Mouse (Mus musculus) layer of hippocampus, adult 9-10 months (tissue): ENCODE results near the gene Pafah2.

Experiments
- DNase-seq: peaks from one replicate; pipeline ENCODE4 v3.0.0; 2022; ENCODE audit warnings: low spot score

Gene Pafah2

DNA sequence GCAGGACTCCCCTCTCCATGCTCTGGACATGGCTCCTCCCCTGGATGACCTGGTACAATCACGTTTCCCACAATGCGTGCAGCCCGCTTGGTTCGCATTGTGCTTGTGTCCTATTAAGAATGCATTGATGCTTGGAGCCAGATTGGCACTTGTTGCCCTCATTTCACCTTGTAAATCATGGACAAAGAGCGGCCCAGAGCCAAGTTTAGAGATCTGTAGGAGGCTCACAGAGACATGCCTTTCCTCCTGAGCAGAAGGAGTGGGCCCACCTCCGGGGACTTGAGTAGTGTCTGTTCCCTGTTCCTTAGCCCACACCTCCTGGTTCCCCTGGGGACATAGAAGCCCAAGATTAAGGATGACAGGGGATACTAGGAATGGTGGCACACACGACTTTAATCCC, 27.8 kb downstream of the Pafah2 start:
- DNase-seq = no peak

DNA sequence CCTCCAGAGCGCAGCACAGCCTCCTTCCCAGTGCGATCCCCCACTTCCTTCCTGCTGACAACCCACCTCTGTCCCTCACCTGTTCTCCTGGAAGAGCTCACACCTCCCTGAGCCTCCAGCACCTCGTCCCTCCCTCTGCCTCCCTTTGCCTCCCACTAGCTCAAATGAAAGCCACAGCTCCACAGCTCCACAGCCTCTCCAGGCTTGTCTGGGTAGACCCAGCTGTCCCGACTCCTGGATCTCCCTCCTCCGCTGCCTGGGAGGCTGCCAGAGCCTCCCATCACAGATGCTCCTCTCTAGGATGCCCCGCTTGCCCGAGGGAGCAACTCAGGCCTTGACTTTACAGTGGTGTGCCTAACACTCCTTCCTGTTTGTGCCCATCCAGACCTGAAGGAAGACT, 29.0 kb downstream of the Pafah2 start:
- DNase-seq = no peak

DNA sequence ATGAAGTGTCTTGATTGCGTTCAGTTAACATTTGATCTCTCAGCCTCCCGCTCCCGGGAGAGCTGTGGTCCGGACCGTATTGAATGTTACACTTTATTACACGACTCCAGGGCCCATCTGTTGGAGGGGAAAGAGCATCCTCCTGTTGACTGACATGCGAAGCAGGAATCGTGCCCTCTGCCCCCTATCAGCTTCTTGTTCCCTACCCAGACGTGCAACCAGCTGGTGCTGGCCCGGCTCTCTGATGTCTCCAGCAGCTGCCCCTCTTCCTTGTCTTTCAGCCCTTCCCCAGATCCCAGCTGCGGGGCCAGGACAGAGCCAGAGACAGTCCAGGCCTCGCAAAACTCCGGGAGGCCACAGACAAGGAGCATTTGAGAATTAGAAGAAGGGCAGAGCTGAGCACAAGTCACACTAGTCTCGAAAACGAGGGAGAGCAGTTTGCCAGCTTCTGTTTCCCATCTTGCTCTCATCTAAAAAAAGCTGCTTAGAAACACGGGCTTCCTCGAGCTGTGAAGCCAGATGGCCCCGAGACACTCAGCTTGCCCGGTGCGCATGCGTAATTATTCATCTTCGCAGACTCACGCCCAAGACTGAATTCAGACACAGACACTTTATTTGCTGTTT, 34.4 kb downstream of the Pafah2 start:
- DNase-seq = peak; percentile 84

DNA sequence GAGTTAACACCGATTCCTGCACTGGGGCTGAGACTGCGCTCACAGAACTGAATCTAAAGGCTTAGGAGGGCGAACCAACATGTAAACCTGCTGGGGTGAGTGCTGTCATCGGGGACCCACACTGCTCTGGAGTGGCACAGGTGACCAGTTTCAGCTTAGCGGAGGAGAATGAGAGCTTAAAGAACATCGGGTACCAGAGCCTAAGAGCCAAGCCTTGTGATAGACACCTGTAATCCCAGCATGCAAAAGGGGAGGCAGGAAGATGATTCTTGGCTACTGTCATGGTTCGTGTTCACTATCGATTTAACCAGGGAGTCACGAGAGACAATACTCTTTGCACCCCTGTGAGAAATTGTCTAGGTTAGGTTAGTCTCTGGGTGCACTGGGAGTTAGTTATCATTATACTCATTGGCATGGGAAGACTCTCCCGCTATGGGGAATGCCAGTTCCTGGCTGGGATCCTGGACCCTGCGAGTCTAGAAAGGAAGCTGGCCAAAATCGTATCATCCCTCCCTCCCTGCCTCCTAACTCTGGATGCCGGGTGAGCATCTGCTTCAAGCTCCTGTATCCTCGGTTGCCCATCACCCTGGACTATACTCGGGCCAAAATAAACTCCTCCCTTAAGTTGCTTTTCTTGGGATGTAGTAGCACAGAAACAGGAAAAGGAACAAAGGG, 36.7 kb downstream of the Pafah2 start:
- DNase-seq = no peak

DNA sequence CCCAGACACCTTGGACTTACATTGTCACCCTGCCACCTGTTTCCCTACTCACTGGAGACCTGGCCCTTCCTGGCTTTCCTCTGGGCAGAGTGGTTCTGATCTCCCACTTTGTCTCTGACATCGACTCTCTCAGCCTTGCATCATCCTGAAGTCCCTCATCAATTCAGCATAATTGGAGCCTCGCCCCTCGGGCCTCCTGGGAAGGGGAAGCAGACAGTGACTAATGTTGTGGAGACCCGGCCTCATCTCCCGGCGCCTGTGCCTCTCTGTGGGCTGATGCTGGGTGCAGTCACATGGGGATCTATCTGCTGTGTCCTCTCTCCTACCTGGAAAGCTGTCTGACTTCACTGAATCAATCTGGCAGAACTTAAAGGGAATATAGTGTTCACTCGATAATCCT, 40.1 kb downstream of the Pafah2 start:
- no peak for DNase-seq

DNA sequence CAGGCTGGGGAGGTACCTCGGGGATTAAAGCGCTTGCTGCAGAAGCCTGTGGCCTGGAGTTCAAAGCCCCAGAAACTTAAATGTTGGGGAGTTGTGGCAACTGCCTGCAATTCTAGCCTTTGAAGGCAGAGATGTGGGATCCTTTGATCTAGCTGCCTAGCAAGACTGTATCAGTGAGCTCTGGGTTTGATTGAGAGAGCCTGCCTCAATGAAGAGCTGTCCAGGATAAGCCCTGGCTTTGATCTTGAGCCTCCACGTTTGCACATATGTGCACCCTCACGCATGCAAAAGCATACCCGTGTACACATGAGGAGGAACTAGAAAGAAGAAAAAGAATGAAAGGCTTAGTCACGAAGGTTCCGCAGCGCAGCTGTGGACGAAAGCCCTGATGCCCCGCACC, 40.5 kb downstream of the Pafah2 start:
- no peak for DNase-seq

DNA sequence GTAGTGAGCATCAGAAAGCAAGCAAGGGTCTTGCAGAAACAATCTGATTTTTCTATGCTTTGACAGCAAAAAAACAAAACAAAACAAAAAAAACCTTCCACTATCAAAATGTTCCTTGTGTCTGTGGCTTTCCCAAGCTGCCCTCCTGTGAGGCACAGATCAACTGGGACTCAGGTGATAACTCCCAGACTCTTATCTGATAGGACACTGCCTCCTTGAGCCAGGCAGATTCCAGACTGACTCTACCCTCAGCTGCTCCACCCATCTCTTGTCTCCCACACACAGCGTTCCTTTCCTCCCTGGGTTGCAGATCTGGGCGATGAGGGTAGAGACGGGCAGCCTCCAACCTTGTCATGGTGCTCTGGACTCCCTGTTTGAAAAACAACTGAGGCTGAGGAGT, 43.0 kb downstream of the Pafah2 start:
- DNase-seq = no peak

DNA sequence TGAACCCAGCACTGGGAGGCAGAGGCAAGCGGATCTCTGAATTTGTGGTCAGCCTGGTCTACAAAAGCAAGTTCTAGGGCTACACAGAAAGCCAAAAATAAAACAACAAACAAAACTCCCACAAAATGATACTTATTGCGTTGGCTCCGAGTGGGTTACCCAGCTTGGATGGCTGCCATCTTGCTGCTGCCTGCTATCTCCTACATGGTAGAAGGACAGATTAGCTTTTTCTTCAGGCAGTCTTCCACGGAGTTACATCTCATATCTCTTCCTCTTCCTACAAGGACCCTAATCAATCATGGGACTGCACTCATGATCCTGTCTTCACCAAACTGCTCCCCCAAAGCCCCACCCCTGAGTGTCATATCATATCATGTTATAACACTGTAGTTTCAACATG, 43.8 kb downstream of the Pafah2 start:
- no peak for DNase-seq

DNA sequence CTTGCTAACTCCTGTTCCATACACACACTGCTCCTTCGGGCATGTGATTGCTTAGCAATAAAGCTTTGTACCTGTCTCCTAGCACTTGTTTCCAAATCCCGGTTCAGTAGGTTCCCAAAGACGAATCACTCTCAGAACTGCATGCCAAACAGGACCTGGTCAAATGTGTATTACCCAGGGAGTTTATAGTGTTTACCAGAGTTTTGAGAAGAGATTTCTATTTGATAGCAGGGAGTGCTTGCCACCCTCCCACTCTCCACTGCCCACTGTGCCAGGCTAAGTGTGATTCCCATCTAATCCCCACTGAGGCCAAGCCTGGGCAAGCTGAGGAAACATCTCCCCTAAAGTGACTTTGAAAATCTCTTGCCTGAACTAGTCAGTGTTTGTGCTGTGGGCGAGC, 46.1 kb downstream of the Pafah2 start:
- no peak for DNase-seq

DNA sequence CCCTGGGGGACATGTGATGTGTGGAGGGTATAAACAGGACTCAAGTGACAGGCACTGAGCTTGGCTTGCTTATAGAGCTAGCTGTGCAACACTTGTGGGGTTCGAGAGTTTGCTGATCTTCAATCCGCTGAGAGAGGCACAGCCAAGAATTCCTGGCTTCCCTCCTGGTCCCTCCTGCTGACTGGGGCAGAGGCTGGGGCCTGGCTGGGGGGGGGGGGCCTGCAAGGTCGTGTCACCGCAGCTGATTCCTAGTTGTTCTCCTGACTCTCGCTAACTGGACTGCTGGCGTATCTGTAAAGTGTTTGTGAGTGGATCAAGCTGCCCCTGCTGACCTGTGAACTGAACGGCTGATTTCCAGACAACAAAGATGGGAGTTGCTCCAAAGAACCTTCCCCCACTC, 47.5 kb downstream of the Pafah2 start:
- no peak for DNase-seq

DNA sequence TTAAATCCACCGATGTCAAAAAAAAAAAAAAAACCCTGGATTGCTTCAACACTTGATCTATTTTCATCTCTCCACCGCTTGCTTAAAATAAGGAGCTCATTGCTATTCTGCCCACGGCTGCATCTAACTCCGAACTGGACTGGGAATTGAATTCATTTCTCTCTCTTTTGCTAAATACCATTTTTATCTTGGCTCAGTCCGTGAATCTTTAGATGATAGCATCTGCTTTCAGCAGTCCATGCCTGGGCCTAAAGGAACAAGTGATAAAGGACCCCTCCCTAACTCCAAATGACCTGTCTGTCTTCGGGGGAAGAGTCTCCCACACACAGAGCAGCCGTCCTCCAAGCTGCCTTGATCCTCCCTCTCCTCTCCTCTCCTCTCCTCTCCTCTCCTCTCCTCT, 48.8 kb downstream of the Pafah2 start:
- DNase-seq = no peak

DNA sequence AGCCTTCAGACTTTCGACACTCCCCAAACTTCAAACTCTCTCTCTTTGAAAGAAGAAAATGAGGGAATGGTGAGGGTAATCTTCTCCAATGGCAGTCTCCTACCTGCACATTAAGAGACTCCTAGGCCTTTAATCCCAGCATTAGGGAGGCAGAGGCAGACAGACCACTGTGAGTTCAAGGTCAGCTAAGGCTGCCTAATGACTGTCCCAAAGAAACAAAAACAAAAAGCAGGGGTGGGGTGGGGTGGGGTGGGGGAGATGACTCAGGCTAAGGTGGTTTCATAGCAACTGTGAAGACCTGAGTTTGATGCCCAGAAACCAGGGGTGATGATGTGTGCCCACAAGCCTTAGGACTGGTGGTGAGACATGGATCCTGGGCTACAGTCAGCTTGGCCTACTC, 49.4 kb downstream of the Pafah2 start:
- no peak for DNase-seq

DNA sequence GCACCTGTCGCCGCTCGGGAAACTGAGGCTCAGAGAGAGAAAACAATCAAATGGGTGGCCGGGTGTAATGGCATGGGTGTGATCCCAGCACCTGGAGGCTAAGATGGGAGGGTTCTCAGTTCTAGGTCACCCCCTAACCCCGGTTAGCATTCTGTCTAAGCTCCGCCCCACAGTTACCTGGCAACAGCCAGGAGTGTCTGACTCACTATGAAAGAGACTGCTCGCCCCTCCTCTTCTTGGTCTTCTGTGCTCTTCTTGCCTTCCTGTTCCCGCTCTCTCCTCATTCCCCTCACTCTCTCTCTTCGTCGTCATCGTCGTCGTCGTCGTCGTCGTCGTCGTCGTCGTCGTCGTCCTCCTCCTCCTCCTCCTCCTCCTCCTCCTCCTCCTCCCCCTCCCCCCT, 51.8 kb downstream of the Pafah2 start:
- no peak for DNase-seq

DNA sequence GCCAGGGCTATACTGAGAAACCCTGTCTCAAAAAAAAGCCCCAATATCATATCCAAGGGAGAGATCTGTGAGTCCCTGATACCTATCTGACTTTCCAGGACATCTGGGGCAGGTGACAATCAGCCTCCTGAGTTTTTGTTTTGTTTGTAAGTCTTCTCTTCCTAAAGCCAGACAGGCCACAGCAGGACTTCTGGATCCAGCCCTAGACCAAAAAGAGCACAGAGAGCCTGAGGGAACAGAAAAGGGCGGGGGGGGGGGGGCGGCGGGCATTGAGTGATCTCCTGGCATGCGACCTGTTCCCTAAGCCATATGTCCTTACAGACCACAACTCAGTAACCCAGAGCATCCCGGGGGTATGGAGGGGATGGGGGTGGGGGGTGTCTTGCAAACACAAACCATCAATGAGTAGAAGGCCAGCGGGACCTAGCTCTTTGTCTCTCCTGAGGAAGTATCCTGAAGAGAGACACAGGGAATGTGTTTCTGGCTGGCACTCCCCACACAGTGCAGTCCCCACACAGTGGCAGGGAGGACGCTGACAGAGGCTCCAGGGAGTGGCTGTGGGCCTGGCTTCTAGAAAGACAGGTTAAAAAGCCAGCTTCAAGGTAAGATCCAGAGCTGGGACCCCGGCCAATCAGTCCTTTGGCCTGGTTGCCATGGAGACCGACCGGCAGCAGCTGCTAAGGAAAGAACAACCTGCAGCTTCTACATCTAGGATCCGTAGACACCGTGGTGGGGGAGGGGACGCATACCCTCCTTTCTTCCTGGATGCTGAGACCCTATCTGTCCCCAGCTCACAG, 53.7 kb downstream of the Pafah2 start:
- DNase-seq = no peak

DNA sequence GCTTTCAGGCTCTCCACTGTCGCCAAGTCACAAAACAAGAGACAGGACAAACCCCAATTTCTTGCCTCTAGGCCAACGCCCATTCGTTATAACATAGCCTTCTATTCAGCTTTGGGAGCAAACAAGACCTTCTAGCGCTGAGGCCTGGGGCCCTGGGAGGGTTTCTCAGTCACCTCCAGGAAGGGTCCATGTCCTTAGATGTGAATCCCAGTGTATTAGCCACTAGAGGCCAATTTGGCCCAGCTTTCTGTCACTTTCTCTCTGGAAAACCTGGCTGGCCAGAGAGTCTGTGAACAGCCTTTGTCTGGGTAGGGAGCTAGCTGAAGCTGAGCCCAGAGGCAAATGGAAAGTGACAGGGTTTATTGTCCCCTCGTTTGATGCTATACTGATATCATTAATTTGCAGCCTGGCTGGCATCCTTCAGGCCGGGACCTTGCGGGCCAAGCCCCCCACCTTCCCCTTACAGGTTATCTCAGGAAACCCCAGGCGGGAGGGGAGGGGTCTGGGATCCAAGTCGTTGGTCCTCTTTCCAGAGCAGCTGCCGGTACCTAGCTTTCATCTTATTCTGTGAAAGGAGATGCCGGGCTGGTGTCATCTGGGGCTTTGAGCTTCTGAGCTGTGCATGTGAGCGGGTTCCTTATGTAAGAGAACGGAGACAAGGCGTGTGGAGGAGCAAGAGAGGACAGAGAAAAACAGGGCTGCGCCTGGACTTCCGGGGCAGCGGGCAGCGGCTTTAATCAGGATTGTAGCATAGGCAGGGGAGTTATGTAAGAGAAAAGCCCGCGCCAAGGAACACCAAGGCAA, 54.5 kb downstream of the Pafah2 start:
- no peak for DNase-seq

DNA sequence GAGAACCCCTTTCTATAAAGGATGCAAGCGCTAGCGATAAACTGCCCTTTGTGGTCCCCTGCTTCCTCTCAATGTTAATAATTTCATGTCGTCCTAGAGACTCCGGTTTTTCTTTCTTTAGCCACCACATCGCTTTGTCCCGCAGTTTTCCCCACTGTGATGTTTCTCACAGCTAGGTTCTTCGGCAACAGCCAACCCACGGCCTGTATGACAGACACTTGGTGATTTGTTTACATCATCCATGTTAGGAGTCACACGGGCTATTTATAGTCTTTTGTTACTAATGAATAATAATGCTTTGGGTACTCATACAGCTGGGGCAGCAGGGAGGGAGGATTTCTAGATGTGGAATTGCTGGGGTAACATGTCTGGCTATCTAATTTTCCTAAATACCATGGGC, 55.4 kb downstream of the Pafah2 start:
- DNase-seq = no peak

DNA sequence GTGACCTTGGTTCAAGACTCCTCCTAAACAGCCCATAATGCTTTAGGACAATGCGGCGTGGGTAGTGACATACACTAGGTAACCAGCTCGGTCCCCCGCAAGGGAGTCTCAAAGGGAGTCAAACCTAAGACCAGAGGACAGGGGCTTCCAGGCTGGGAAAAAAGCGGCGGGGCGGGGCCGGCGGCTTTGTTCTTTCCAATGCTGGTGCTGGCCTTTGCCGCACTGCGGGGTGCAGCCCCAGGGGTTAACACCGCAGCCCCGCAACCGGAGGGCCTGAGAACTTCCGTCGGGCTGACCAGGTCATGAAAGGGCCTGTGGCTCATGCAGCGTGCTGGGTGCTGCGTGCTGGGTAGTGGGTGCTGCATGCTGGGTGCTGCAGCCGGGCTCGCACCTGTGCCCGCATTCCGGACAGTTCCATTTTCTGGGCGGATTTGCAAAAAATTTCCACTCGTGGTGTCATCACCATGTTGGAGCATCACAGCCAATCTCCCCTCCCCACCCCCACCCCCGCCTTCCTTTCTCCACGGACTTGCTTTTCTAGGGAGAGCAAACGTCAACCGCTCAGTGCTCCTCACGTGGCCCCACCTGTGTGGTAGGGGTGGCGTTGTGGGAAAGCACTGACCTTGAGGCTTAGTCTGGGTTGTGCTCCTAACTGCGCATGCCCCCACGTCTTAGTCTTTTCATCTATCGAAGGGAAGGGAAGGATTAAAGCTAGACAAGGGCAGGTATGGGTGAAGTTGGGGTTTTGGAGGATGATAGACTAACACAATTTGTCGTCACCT, 57.7 kb downstream of the Pafah2 start:
- DNase-seq = no peak

DNA sequence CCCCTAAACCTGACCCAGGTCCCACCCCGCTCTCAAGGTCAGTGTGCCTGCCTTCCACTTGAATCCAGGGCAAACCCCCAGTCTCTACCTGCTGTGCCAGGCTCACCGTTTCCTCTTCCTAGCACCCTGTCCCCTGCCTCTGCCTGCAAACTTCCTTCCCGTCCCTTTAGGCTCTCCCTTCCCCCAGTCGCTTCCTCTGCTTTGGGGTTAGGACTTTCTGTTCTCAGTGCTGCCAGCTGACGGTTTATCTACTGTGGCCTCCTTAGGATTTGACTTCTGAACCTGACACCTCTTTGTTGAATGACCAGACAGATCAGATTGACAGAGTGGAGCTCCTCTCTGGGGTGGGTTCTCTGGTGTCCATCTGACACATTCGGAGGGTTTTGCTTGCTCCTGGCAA, 59.2 kb downstream of the Pafah2 start:
- DNase-seq = no peak

DNA sequence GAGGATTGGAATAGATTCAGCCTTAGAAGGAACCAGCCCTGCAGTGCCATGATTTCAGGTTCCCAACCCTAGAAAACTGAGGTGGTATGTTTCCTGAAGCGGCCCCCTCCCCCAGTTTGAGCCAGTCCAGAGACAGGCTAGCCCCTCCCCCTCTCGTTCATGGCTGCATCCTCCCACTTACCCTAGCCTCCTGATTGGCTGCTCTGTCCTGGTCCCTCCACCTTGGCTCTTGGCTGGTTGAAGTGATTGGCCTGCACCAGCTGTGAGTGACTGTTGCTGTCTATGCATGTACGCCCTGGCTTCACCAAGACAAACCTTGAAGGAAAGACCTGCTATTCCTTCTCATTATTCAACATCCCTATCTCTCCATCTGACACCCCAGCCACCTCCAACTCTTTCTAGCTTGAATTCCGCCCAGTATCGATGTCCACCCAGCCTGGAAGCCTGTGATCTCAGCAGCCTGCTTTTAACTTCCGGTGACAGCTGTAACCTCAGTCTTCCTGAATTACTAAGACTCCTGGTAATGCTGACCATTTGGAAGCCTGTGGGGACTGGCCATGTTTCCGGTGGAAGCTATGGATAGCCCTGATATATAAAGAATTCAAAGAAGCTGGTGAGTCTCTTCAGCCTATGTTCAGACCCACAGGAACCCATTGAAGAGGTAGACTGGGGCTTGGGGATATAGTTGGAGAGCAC, 61.2 kb downstream of the Pafah2 start:
- no peak for DNase-seq

DNA sequence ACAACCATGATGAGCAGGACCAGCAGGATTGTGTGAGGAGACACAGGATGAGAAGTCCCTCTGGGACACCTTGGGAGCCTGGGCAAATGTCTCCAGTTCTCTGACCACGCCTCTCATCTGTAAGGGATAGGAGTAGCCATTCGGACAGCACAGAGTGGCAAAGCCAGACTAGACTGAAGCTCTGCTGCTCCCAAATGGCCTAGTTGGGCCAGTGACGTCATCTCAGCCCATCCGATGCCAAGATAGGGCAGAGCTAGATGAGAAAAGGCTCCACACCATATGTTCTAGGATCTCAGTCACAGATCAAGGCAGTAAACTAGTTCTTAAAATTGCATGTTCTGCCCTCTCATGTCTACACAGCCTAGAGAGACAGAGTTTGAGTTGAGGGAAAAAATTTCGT, 62.7 kb downstream of the Pafah2 start:
- no peak for DNase-seq

DNA sequence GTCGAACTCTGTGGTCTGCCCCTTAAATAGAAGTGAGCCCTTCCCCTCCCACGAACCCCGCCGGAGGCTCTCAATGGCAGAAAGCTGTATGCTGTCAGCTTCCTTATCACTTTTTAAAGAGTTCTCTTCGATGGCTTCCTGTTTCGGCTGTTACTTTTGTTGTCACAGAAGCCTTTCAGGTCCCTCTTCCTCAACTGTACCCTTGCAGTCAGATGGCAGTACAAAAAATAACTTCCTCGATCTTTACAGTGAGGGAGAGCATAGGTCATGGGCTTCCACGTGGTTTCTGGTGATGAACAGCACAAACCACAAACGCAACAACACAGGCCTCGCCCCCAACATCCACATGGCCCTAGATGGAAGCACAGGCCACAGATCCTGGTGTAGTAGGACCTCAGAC, 64.2 kb downstream of the Pafah2 start:
- DNase-seq = no peak
